7 mouse cellular contexts compared by ENCODE assay signal in genomic region chr5:74260378-74260809, GRCm38 (mm10).
DNase-seq lines count a peak whose midpoint lies in the region; ATAC-seq lines count a peak whose summit lies in the region.

No protein-coding gene starts in this region.

- H3K9ac ChIP-seq in heart, embryonic 11.5 days (ENCODE audit: low read depth, low read length): peak overlapping the region; percentile 56; the same call in 1 of the 2 replicates
- no peak overlapping the region for H3K9ac ChIP-seq in midbrain, embryonic 16.5 days (ENCODE audit: low read depth, low read length)

- H3K4me1 ChIP-seq in heart, embryonic 11.5 days (ENCODE audit: control insufficient read depth, insufficient read depth, low read length): peaks cover 27% of the 10 kb centered on the region
- H3K4me1 ChIP-seq in limb, embryonic 10.5 days: peaks cover 47% of the 10 kb centered on the region
- H3K4me1 ChIP-seq in midbrain, embryonic 16.5 days (ENCODE audit: control insufficient read depth, insufficient read depth, low read length): peaks cover 10% of the 10 kb centered on the region; the same call in 1 of the 2 replicates

- peak overlapping the region; percentile 82 for H3K27ac ChIP-seq in heart, embryonic 11.5 days (ENCODE audit: low read depth, low read length)
- peak overlapping the region; percentile 73 for H3K27ac ChIP-seq in limb, embryonic 10.5 days
- no peak overlapping the region for H3K27ac ChIP-seq in midbrain, embryonic 16.5 days (ENCODE audit: low read length)

- H3K27me3 ChIP-seq in heart, embryonic 11.5 days (ENCODE audit: control insufficient read depth, insufficient read depth, low read length): no peaks in the 10 kb centered on the region
- no peaks in the 10 kb centered on the region for H3K27me3 ChIP-seq in limb, embryonic 10.5 days (ENCODE audit: low read depth, poor library complexity, severe bottlenecking)
- H3K27me3 ChIP-seq in midbrain, embryonic 16.5 days (ENCODE audit: control insufficient read depth, insufficient read depth, low read depth, low read length): no peaks in the 10 kb centered on the region

- 22% methylated on average over 9 of the region's 9 CpGs for WGBS in heart, embryonic 11.5 days (ENCODE audit: insufficient replicate concordance)
- 51% methylated on average over 9 of the region's 9 CpGs for WGBS in limb, embryonic 10.5 days
- WGBS in midbrain, embryonic 16.5 days: 51% methylated on average over 9 of the region's 9 CpGs

- H3K9me3 ChIP-seq in heart, embryonic 11.5 days (replicated peaks; ENCODE audit: control insufficient read depth, low read length): no peaks in the 10 kb centered on the region
- no peaks in the 10 kb centered on the region for H3K9me3 ChIP-seq in limb, embryonic 10.5 days (replicated peaks)
- H3K9me3 ChIP-seq in midbrain, embryonic 16.5 days (replicated peaks; ENCODE audit: control insufficient read depth, low read length, poor library complexity, severe bottlenecking): no peaks in the 10 kb centered on the region

- peak; percentile 86 for DNase-seq in CD4-positive, CD25-positive, alpha-beta regulatory T cell, adult 2 months (ENCODE audit: low read depth, low spot score)
- DNase-seq in CD8-positive naive resting alpha-beta T cell, adult 2 months (ENCODE audit: low read depth in 2 of 2, low spot score in 2 of 2): peak; percentile 37 to 43
- no peak for DNase-seq in limb, embryonic 10.5 days (ENCODE audit: low spot score)
- no peak for DNase-seq in testis, postnatal 10 days (ENCODE audit: low spot score)
- no peak for DNase-seq in cerebellum, adult 11-12 months

- peak overlapping the region; percentile 19 for H3K4me2 ChIP-seq in heart, embryonic 11.5 days
- H3K4me2 ChIP-seq in midbrain, embryonic 16.5 days (ENCODE audit: low read length): no peak overlapping the region

- H3K4me3 ChIP-seq in heart, embryonic 11.5 days (ENCODE audit: low read depth, low read length): no peak overlapping the region
- H3K4me3 ChIP-seq in limb, embryonic 10.5 days: no peak overlapping the region
- no peak overlapping the region for H3K4me3 ChIP-seq in midbrain, embryonic 16.5 days (ENCODE audit: low read depth, low read length)

- H3K36me3 ChIP-seq in heart, embryonic 11.5 days (ENCODE audit: control insufficient read depth, insufficient read depth, low read length): no peaks in the 10 kb centered on the region
- H3K36me3 ChIP-seq in limb, embryonic 10.5 days: no peaks in the 10 kb centered on the region
- no peaks in the 10 kb centered on the region for H3K36me3 ChIP-seq in midbrain, embryonic 16.5 days (ENCODE audit: control insufficient read depth, insufficient read depth, low read length)

- ATAC-seq in heart, embryonic 11.5 days (replicated peaks; ENCODE audit: insufficient number of reproducible peaks, low FRiP score, low TSS enrichment): peak; percentile 50; the same call in 1 of the 2 replicates
- ATAC-seq in midbrain, embryonic 16.5 days: 0 out of 2 replicates have a peak, but pooled peaks have one; percentile 32

Comparison
In these comparisons a context has a peak if more than half of its experiments do, and no peak if none do; other contexts are left out.
1. DNase-seq: peak in CD4-positive, CD25-positive, alpha-beta regulatory T cell, adult 2 months (single experiment) and CD8-positive naive resting alpha-beta T cell, adult 2 months (2 of 2); none in limb, embryonic 10.5 days (single experiment), testis, postnatal 10 days (single experiment) and cerebellum, adult 11-12 months (single experiment).